Mouse (Mus musculus) spleen, adult 2 months (tissue): ENCODE results near the gene Prox2. TPM values are rescaled to one million over a fixed set of nuclear protein-coding genes. Genes with fewer than 3 reads are reported as not detected.
"Not testable (repeated sequence)": the region's sequence is repeated elsewhere in the genome, so short reads cannot be mapped to it uniquely, and the experiment has no call there.

Experiments
- DNase-seq, 2 experiments: peaks; one replicate each; pipeline versions ENCODE4 v3.0.0 to v3.0.0-alpha.2; 2012 to 2021; ENCODE audit warnings: low spot score in 2 of 2, low read depth in 1 of 2
- H3K27ac ChIP-seq: fragments of 200-500 bp; 2 replicates; pipeline ENCODE4 v1.5.1; 2012; ENCODE audit warnings: low read length, inconsistent platforms; ENCODE audit not compliant: insufficient read depth
- H3K27me3 ChIP-seq: fragments of 200-500 bp; 2 replicates; pipeline ENCODE4 v1.6.1; 2012; ENCODE audit warnings: mild to moderate bottlenecking, moderate library complexity, low read length, inconsistent platforms; ENCODE audit not compliant: control insufficient read depth, insufficient read depth
- H3K36me3 ChIP-seq: fragments of 200-500 bp; 2 replicates; pipeline ENCODE4 v1.6.1; 2012; ENCODE audit warnings: mild to moderate bottlenecking, low read length, inconsistent platforms; ENCODE audit not compliant: control insufficient read depth, insufficient read depth
- H3K4me1 ChIP-seq: fragments of 200-500 bp; 2 replicates; pipeline ENCODE4 v1.6.1; 2011; ENCODE audit warnings: inconsistent platforms; ENCODE audit not compliant: control insufficient read depth, insufficient read depth, insufficient read length
- H3K4me3 ChIP-seq: fragments of 200-500 bp; 2 replicates; pipeline ENCODE4 v1.5.1; 2011; ENCODE audit warnings: mild to moderate bottlenecking, inconsistent platforms; ENCODE audit not compliant: insufficient read depth, insufficient read length; ENCODE audit errors: extremely low read depth
- CTCF ChIP-seq: fragments of 200-500 bp; IDR thresholded peaks from 2 replicates; pipeline ENCODE4 v1.5.1; 2011; ENCODE audit warnings: mild to moderate bottlenecking, inconsistent platforms; ENCODE audit not compliant: insufficient read depth, insufficient read length, insufficient replicate concordance; ENCODE audit errors: extremely low read depth
- POLR2A ChIP-seq: fragments of 200-500 bp; IDR thresholded peaks from 2 replicates; pipeline ENCODE4 v1.6.1; 2011; ENCODE audit warnings: low read depth, low read length, inconsistent platforms
- WGBS: fragments of 180-500 bp; shearing (Covaris S2); methylation state at CpG from one replicate; pipeline ENCODE4 v1.1.7; 2018; 5-methylcytosine and 5-hydroxymethylcytosine counted together
- polyA plus RNA-seq: library from polyadenylated mRNA; depleted of rRNA; stranded (reverse); fragments of >200 nt; gene quantifications from 2 replicates; pipeline ENCODE4 v1.2.3, GENCODE M21; 2012

Gene Prox2
- polyA plus RNA-seq, 1 experiment: 2.6 TPM

GRCm38 (mm10) chr12:85151002-85151774 lies 40.6 kb upstream of the Prox2 start, which contains the start of gene Rps6kl1:
Gene Rps6kl1, minus strand, starts transcription at chr12:85151264.
- H3K27ac ChIP-seq: no peak within 1 kb of the TSS
- DNase-seq: peak in 1 of 2 experiments; percentile 22
- TF ChIP-seq CTCF (no peak), POLR2A (no peak)

GRCm38 (mm10) chr12:85150321-85151001 lies 39.9 kb upstream of the Prox2 start:
- Histone ChIP-seq H3K27ac (no peak overlapping the region), H3K36me3 (no peaks in the 10 kb centered on the region), H3K4me1 (peaks cover 4% of the 10 kb centered on the region), H3K4me3 (peak overlapping the region; percentile 46; the same call in 1 of the 2 replicates), H3K27me3 (0 out of 2 replicates have a peak, but pooled peaks cover 1% of the 10 kb centered on the region)
- 43% methylated on average over 20 of the region's 20 CpGs for WGBS
- DNase-seq: no peak
- TF ChIP-seq POLR2A: no peak
- no peak for TF ChIP-seq CTCF

More at GRCm38 (mm10) chr12:85151002-85151774, 40.6 kb upstream of the Prox2 start, which contains the start of gene Rps6kl1:
- Histone ChIP-seq H3K4me3 (peak within 1 kb of the TSS; percentile 46), H3K27me3 (0 out of 2 replicates have a peak, but pooled peaks cover 1% of the 10 kb centered on the region), H3K4me1 (peaks cover 4% of the 10 kb centered on the region), H3K36me3 (no peaks in the 10 kb centered on the region)
- 22% methylated on average over 28 of the region's 28 CpGs for WGBS

GRCm38 (mm10) chr12:85146881-85147280 lies 36.3 kb upstream of the Prox2 start:
- Histone ChIP-seq H3K36me3 (no peaks in the 10 kb centered on the region), H3K27ac (no peak overlapping the region), H3K4me3 (no peak overlapping the region), H3K4me1 (peaks cover 4% of the 10 kb centered on the region), H3K27me3 (0 out of 2 replicates have a peak, but pooled peaks cover 1% of the 10 kb centered on the region)
- TF ChIP-seq CTCF (no peak), POLR2A (no peak)
- 88% methylated on average over 9 of the region's 9 CpGs for WGBS
- DNase-seq: no peak

DNA sequence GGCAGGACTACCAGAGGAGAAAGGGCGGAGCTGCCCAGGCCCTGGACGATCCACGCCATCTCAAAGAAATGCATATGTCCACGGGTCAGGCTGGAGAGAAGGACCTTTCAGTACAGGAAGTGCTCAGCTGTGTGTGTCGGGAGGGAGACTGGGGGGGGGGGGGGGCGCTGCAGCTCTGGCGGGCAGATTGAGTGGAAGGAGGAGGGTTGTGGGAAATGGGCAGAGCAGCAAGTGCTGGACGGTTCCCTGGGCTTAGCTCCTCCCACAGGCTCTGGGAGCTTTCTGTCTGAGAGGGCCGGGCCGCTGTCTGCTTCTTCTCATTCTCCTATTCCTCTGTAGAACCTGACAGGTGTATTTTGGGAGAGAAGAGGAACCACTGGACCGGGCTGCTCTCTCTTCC lies 35.8 kb upstream of the Prox2 start:
- Histone ChIP-seq H3K4me3 (no peak overlapping the region), H3K36me3 (no peaks in the 10 kb centered on the region), H3K27me3 (0 out of 2 replicates have a peak, but pooled peaks cover 1% of the 10 kb centered on the region), H3K4me1 (peaks cover 4% of the 10 kb centered on the region), H3K27ac (no peak overlapping the region)
- WGBS: 33% methylated on average over 10 of the region's 11 CpGs
- TF ChIP-seq POLR2A (no peak), CTCF (no peak)
- no peak for DNase-seq

DNA sequence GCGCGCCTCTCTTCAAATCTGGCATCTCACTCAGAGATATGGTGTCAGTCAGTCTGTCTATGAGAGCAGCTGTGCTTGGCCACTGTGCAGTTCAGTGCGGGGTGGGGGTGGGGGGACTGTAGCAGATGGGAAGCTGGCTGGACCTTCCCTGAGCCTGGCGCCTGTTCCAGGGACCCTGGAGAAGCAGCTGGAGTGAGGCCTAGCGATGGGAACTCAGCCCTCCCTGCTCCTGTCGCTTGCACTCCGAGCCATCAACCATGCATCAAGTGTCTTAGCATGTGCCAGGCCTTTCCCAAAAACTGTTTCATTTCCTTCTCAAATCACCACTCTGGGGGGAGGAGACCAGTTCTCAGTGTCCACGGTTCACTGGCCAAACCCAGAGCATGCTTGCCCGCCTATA lies 35.1 kb upstream of the Prox2 start:
- WGBS: 82% methylated on average over 9 of the region's 9 CpGs
- no peak for TF ChIP-seq POLR2A
- TF ChIP-seq CTCF: no peak
- Histone ChIP-seq H3K36me3 (no peaks in the 10 kb centered on the region), H3K4me3 (no peak overlapping the region), H3K4me1 (peaks cover 2% of the 10 kb centered on the region; the same call in 1 of the 2 replicates), H3K27me3 (0 out of 2 replicates have a peak, but pooled peaks cover 1% of the 10 kb centered on the region), H3K27ac (no peak overlapping the region)
- DNase-seq: no peak

DNA sequence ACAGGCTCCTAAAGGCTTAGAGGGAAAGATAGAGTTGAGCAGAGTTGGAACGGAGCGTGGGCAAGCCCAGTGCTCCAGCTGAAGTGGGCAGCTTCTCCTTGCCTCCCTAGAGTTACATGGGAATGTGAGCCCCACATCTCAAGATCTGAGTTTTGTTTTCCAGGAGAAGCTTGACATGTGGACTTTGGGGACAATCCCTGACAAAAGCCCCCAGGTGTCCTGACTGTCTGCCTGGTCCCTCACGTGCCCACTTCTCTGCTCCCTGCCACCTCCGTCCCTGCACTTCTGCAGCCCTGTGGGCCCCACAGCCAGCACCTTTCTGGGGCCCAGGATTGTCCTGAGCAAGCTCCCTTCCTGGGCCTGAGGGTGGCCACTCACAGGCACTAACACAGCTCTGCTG lies 34.3 kb upstream of the Prox2 start:
- no peaks in the 10 kb centered on the region for H3K4me1 ChIP-seq
- 95% methylated on average over 4 of the region's 4 CpGs for whole genome bisulfite sequencing
- H3K27me3 ChIP-seq: 0 out of 2 replicates have a peak, but pooled peaks cover 1% of the 10 kb centered on the region
- TF ChIP-seq POLR2A (no peak), CTCF (no peak)
- H3K4me3 ChIP-seq: no peak overlapping the region
- no peak for DNase-seq
- H3K36me3 ChIP-seq: no peaks in the 10 kb centered on the region
- H3K27ac ChIP-seq: no peak overlapping the region

DNA sequence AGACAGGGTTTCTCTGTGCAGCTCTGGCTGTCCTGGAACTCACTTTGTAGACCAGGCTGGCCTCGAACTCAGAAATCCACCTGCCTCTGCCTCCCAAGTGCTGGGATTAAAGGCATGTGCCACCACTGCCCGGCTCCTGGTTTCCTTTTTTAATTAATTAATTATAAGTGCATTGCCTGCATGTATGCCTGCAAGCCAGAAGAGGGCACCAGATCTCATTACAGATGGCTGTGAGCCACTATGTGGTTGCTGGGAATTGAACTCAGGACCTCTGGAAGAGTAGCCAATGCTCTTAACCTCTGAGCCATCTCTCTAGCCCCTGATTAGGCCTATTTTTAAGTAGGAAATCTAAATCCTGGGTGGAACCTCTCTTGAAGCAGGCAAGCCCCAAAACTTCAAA lies 33.7 kb upstream of the Prox2 start:
- WGBS: 62% methylated on average over 2 of the region's 2 CpGs
- DNase-seq, H3K4me3 ChIP-seq, H3K36me3 ChIP-seq, H3K27ac ChIP-seq, H3K27me3 ChIP-seq, H3K4me1 ChIP-seq: not testable (repeated sequence)
